Mouse (Mus musculus) bone marrow, adult 2 months (tissue): ENCODE measurements around the gene Tob2.

Experiments used
- CTCF ChIP-seq: fragments of 200-500 bp; IDR thresholded peaks from 2 replicates; pipeline ENCODE4 v1.5.1; 2011; ENCODE audit warnings: low read length, control low read depth; ENCODE audit not compliant: control insufficient read depth, insufficient read depth
- POLR2A ChIP-seq: fragments of 200-500 bp; IDR thresholded peaks from 2 replicates; pipeline ENCODE4 v1.6.1; 2011; ENCODE audit warnings: low read depth, mild to moderate bottlenecking, control low read depth, low read length, borderline replicate concordance; ENCODE audit not compliant: control insufficient read depth

DNA sequence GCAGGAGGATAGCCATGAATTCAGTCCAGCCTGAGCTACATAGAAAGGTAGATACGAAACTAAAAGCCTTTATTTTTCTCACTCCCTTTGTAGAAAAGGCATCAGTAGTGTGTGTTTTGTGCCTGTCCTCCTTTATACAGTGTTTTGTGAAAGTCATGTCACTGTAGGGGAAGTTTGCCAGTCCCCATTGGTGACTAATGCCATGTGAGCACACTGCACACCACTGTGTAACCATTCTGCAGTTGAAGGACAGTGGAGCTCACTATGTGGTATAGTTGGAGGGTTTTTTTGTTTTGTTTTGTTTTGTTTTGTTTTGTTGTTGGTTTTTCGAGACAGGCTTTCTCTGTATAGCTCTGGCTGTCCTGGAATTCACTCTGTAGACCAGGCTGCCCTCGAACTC, 40.2 kb downstream of the Tob2 start:
- no peak for TF ChIP-seq CTCF
- TF ChIP-seq POLR2A = no peak
